Mouse (Mus musculus) left cerebral cortex, adult 11 months (tissue): ENCODE measurements around the gene Tmem269.
A peak's percentile ranks its signal among the peaks of the same experiment; 100 is the strongest.

ENCODE experiments used
- DNase-seq: peaks from one replicate; pipeline ENCODE4 v3.0.0; 2022; ENCODE audit warnings: low spot score

The Tmem269 gene

DNA sequence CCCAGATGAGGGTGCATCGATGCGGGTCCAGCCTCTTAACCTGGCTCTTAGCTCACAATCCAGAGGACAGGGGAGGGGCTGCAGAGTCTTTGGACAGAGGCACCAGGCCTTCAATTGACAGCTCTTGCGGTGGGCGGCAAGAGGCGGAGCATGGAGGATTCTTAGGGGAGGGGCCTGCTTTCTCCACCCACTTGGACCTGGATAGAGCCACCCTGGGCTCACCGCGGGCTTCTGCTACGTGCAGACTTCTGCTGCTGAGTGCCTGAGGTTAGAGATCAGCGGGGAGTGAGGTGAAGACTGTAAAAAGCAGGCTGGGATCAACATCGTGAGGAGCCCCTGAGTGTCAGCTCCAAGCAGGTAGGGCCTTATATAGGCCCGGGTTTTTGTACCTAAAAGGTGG, at the start of gene Tmem269:
Gene Tmem269 (minus strand): TSS at position 49 of the 400 bp plus-strand sequence.
- DNase-seq, result no peak

GRCm38 (mm10) chr4:119266606-119267005, 48.6 kb upstream of the Tmem269 start:
- DNase-seq, result no peak

- DNase-seq, result no peak
These were observed 45.4 kb upstream of the Tmem269 start for GRCm38 (mm10) chr4:119263459-119263858.

DNA sequence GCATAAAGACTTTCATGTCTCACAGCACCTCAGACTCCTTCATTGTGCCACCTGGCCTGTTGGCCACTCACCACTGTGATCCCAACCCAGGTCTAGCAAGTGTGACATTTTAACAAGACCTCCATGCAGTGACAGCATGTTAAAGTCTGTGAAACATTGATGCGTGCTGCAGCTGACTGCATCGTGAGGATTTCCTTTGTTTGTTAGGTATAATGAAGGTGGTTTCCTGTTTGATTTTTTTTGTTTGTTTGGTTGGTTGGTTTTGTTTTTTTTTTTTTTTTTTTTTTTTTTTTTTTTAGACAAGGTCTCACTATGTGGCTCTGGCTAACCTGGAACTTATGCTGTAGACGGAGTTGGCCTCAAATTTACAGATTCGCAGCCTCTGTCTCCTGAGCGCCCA, 44.5 kb upstream of the Tmem269 start:
- no peak for DNase-seq

- no peak for DNase-seq
These were observed 43.2 kb upstream of the Tmem269 start for GRCm38 (mm10) chr4:119261087-119261713.

GRCm38 (mm10) chr4:119259344-119260254, 41.6 kb upstream of the Tmem269 start:
- no peak for DNase-seq

DNA sequence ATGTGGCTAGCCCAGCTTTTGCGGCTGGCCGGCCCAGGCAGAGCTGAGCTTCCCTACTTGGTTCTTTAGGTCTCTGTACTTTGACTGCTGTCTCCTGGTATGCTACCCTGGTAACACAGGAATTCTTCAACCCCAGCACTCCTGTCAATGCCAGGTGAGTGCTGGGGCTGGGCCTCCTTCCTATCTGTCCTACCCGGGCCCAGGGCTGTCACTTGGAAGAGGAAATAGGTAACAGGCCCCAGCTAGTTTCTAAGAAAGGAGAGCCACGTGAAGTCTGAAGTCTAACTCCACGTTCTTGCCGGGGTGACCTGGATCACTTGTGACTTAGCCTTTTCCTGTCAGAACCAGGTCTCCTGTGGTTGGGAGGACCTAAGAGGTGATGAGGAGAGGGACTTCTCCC, 39.1 kb upstream of the Tmem269 start:
- DNase-seq, result no peak

GRCm38 (mm10) chr4:119255351-119255750, 37.3 kb upstream of the Tmem269 start, which contains the start of gene Cldn19:
Gene Cldn19, plus strand, starts transcription at chr4:119255414.
- no peak for DNase-seq

DNA sequence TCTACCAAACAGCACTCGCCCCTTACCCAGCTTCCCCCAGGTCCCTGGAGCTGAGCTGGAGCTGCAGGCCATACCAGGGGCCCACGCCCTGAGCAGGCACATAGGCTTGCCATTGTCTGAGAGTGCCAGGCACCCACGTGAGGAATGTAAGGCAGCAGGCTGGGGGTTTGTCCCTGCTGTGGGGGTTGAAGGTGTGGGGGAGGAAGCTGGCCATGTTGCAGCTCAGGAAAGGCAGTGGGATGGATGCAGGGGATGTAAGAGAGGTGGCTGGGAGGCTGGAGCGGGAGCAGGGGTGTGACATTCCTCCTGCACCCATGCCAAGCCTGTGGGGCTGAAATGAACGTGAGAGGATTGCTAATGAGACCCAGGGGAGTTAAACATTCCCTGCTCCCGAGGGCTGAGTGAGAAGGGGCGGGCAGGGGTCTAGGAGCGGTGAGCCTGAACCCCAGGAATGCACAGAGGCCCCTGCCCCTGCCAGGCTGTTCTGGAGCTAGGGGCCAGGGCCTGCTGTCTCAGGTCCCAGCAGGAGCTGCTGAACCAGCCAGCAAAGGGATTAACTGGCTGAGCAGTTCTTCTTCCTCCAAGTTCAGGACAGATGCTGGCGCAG, 36.1 kb upstream of the Tmem269 start:
- no peak for DNase-seq

DNA sequence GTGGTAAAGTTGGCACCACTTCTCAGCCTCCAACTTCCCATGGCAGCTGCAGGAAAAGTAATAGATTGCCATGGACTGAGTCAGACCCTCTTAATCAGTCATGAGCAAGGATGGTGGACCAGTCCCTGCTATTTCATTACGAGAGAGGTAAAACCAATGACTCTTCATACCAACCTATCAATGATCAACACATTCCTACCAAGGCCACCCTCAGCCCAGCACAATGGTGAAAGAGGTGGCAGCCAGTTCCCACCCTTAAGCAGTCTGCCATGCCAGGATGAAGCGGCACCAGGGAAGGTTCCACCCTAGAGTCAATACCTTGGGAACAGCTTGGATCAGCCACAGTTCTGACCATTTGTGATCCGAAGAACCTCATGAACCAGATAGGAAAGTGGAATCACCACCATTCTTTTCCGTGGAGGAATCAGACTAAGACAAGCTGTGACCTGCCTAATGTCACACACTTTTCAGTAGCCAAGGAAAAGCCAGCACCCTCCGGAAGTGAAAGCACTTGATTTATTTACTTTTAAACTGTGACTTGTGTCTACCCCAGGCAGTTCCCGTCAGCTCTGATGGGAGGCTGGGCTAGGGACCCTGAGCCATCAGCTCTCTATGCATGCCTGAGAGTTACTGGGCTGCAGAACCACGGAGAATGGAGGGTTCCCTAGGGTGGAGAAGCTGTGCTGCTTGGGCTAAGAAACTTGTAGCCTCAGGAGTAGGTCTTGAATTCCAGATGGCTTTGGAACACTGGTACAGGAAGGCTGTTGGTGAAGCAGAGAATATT, 34.2 kb upstream of the Tmem269 start:
- no peak for DNase-seq

DNA sequence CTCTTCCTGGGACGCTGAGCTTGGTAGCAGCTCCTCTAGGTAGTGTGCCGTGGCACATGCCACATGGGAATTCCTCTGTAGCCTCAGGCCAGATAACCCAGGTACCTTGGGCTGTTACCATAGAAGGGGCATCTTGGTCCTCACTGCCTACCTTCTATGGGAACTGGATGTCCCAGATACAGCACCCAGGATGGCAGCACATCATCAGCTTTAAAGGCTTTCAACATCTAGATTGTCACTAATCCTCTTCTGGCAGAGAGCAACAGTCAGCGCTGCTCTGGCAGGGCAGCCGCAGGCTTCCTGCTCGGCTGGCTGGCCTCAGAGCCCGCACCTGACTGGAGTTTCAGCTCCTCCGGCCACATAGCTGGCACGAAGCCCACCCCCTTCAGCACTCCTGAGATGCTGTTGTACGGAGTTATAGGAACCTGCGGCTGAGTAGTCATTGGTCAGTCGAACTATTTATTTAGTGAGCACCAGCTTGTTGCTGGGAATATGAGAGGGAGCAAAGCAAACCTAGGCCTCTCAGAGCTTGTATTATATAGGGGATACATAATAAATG, 30.5 kb upstream of the Tmem269 start:
- no peak for DNase-seq

- DNase-seq, result no peak
These were observed 29.6 kb upstream of the Tmem269 start for GRCm38 (mm10) chr4:119247462-119248235.

DNA sequence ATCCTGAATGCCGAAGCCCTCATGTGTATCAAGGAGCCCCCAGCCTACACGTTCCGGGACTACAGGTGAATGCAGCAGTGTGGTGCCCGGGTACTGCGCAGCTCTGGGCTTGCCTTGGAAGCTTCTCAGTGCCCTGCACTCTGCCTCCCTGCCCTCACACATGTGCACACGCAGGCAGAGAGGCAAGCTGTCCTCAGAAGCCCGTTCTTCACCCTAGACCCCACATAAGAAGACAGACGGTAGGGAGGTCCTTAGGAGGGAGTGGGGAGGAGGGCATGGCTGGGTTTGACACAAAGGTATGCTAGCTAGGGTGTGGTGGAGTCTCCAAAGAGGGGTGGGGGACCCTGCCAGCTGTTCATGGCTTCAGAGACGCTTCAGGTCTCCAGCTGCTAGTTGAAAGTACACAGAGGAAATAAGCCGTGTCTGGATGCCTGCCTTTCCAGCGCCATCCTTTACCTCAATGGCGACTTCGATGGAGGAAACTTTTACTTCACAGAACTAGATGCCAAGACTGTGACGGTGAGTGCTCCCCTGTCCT, 28.7 kb upstream of the Tmem269 start:
- DNase-seq, result no peak

GRCm38 (mm10) chr4:119245961-119246360, 27.9 kb upstream of the Tmem269 start:
- DNase-seq, result no peak

GRCm38 (mm10) chr4:119245556-119245955, 27.5 kb upstream of the Tmem269 start:
- DNase-seq, result no peak

DNA sequence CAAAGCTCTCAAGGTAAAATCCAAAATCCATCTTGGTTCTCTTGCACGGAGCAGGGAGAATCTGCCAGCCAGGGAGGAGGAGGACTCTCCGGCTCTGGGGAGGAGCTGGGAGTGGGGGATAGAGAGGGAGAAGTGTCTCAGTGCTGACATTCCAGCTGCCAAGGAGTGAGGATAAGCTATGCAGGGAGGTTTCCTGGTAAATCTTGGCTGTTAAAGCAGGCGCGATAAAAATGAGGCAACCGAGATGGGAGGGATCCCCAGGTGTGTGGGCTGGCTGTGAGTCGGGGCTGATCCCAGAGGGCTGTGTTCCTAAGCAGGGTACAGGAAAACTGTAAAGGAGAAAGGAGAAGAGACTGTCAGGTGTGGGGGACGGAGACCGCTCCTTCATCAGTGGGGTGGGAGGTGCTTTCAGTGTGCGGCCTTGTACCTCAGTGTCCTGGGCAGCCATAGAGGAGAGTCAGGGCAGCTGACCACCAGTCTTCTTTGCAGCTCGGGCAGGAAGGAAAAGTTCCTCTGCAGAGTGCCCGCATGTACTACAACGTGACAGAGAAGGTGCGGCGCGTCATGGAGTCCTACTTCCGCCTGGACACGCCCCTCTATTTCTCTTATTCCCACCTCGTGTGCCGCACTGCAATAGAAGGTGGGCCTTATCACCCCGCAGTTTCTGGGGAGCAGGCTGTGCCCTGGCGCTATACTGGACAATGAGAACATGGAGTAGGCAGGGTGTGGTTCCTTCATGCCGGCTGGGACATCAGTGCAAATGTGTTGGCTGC, 26.6 kb upstream of the Tmem269 start:
- DNase-seq, result peak; percentile 70

GRCm38 (mm10) chr4:119242571-119242970, 24.6 kb upstream of the Tmem269 start:
- no peak for DNase-seq

- DNase-seq, result no peak
These were observed 23.6 kb upstream of the Tmem269 start for GRCm38 (mm10) chr4:119241664-119242063.

DNA sequence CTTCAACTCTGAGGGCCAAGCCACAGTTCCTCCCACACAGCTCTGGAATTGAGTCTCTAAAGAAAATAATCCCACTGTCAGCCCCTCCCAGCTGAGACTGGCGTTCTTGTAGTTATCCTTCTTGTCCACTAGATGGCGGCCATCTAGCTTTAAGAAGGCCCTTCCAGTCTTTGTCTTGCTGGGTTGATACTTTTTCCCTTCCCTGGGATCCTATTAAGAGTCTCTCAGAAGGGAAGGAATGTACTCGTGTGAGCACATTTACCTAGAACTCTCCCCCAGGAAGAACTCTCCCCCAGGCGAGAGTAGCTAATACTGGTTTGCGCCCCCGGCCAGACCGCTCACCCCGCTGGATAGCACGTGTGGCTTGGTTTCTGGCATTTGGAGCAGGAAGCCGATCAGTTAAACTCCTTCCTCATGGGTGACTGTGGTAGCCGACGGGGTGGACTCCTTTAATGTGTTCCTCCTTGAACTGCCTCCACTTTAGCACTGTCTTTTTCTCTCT, 21.2 kb upstream of the Tmem269 start:
- DNase-seq, result no peak

DNA sequence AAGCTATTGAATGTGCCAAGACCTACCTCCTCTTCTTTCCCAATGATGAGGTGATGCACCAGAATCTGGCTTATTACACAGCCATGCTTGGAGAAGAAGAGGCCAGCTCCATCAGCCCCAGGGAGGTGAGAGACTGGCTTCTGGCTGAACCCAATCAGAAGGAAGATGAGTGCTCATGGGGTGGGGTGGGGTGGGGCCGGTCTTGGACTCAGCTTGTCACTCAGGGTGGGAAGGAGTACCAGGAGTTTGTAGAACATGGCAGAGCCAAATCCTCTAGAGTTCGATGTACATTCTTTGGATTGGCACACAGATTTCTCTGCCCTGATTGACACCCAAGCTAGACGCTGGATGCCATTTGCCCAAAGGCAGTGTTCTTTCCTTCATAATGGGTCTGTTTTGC, 20.6 kb upstream of the Tmem269 start:
- no peak for DNase-seq
